Mouse (Mus musculus) midbrain, embryonic 11.5 days (tissue): Measurements from ENCODE around the gene Paip2b. TPM values are rescaled to one million over a fixed set of nuclear protein-coding genes. Genes with fewer than 3 reads are reported as not detected.
A peak's percentile ranks its signal among the peaks of the same experiment; 100 is the strongest.

Experiments used
- ATAC-seq: fragments of 200-750 bp; cut with Nextera tagmentation; 2 replicates; pipeline ENCODE4 v1.8.0; 2017; ENCODE audit warnings: moderate TSS enrichment, moderate library complexity; ENCODE audit not compliant: low FRiP score
- DNase-seq: peaks from one replicate; pipeline ENCODE4 v3.0.0; 2015; ENCODE audit warnings: low spot score; ENCODE audit errors: missing footprints
- H3K27ac ChIP-seq: fragments of 300-500 bp; sonication (generic); 2 replicates; pipeline ENCODE4 v1.5.1; 2014; ENCODE audit warnings: low read depth, low read length
- H3K27me3 ChIP-seq: fragments of 300-500 bp; sonication (generic); 2 replicates; pipeline ENCODE4 v1.6.1; 2014; ENCODE audit warnings: mild to moderate bottlenecking, low read length, moderate library complexity, mixed read lengths; ENCODE audit not compliant: control insufficient read depth, insufficient read depth
- H3K36me3 ChIP-seq: fragments of 300-500 bp; sonication (generic); 2 replicates; pipeline ENCODE4 v1.6.1; 2014; ENCODE audit warnings: mild to moderate bottlenecking, low read length, moderate library complexity, mixed read lengths; ENCODE audit not compliant: control insufficient read depth, insufficient read depth
- H3K4me1 ChIP-seq: fragments of 300-500 bp; sonication (generic); 2 replicates; pipeline ENCODE4 v1.6.1; 2014; ENCODE audit warnings: low read length; ENCODE audit not compliant: control insufficient read depth, insufficient read depth
- H3K4me2 ChIP-seq: fragments of 300-500 bp; sonication (generic); 2 replicates; pipeline ENCODE4 v1.6.1; 2014; ENCODE audit warnings: mild to moderate bottlenecking, moderate library complexity
- H3K4me3 ChIP-seq: fragments of 300-500 bp; sonication (generic); 2 replicates; pipeline ENCODE4 v1.5.1; 2014; ENCODE audit warnings: low read depth, low read length
- H3K9ac ChIP-seq: fragments of 300-500 bp; sonication (generic); 2 replicates; pipeline ENCODE4 v1.6.1; 2014; ENCODE audit warnings: low read length
- H3K9me3 ChIP-seq: fragments of 300-500 bp; sonication (generic); 2 replicates; pipeline ENCODE4 v1.6.1; 2016; ENCODE audit warnings: low read length; ENCODE audit not compliant: control insufficient read depth
- WGBS: fragments of 180-500 bp; shearing (Covaris S2); extraction: QIAGEN DNeasy Blood & Tissue Kit; methylation state at CpG from one replicate; pipeline ENCODE4 v1.1.7; 2014; 5-methylcytosine and 5-hydroxymethylcytosine counted together
- polyA plus RNA-seq: library from polyadenylated mRNA; unstranded; fragments of >200 nt; fragmentation: Nextera tagmentation; extraction: Ambion mirVana; gene quantifications from 2 replicates; pipeline ENCODE4 v1.2.1, GENCODE M21; 2014

The Paip2b gene
- polyA plus RNA-seq, 1 experiment from 2014 or later: 23.9 TPM

DNA sequence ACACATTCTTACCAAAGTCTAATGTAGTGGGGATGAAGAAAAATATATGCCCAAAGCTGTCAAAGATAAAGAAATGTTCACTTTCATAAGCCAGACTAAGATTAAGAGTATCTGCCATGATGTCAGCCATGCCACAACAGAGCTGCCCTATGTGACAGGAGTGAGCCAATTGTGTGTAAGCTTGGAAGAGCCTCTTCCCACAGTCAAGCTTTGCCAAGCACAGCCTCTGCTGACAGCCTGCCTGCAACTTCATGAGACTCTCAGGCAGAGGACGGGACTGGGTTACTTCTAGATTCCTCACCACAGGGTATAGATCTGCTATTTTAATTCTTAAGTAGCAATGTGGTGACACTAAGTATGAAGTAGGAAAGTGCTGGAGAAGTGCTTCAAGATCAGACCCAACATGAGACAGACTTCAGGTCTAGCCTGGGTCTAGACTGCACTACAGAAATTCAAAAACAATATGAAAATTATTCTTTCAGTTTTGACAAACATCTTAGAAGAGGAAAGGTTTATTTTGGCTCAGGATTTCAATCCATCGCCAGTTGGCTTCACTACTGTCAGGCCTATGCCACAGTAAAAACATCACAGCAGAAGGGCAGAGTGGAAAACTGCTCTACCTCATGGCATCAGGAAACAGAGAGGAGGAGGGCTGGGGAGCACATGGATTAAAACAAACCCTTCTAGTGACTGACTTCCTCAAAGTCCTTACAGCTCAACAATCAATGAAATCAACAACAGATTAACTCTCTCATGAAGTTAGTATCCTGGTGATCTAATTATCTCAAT is 10.6 kb downstream of the Paip2b start:
- DNase-seq: no peak
- H3K9me3 ChIP-seq: no peaks in the 10 kb centered on the region
- H3K9ac ChIP-seq: no peak overlapping the region
- 90% methylated on average over 2 of the region's 2 CpGs for WGBS
- no peak for ATAC-seq
- no peak overlapping the region for H3K27ac ChIP-seq
- H3K4me1 ChIP-seq: no peaks in the 10 kb centered on the region
- H3K27me3 ChIP-seq: no peaks in the 10 kb centered on the region
- H3K36me3 ChIP-seq: no peaks in the 10 kb centered on the region; the same call in 1 of the 2 replicates
- no peak overlapping the region for H3K4me3 ChIP-seq
- H3K4me2 ChIP-seq: no peak overlapping the region

DNA sequence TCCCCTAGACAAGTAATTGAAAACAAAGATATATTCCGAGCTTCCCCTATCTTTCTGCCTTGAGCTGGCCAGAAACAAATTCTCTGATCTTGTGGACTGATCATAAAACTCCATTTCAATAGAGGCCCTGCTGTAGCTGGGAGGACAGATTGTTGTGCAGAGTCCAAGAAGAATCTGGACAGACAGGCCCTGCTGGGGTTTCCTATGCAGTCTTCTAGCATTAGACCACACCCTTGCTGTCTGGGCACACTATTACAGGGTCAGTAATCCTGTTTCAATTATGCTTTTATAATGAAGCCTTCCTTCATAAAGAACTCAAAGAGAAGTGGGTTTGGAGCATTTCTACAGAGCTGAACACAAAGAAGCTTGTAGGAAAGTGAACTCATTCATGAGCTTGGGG is 12.5 kb downstream of the Paip2b start:
- WGBS: 82% methylated on average over 1 of the region's 1 CpGs
- no peak for ATAC-seq
- H3K4me3 ChIP-seq: no peak overlapping the region
- H3K36me3 ChIP-seq: peaks cover 2% of the 10 kb centered on the region; the same call in 1 of the 2 replicates
- no peak overlapping the region for H3K4me2 ChIP-seq
- H3K4me1 ChIP-seq: no peaks in the 10 kb centered on the region
- H3K9me3 ChIP-seq: no peaks in the 10 kb centered on the region
- no peak overlapping the region for H3K27ac ChIP-seq
- DNase-seq: no peak
- H3K9ac ChIP-seq: no peak overlapping the region
- H3K27me3 ChIP-seq: no peaks in the 10 kb centered on the region

DNA sequence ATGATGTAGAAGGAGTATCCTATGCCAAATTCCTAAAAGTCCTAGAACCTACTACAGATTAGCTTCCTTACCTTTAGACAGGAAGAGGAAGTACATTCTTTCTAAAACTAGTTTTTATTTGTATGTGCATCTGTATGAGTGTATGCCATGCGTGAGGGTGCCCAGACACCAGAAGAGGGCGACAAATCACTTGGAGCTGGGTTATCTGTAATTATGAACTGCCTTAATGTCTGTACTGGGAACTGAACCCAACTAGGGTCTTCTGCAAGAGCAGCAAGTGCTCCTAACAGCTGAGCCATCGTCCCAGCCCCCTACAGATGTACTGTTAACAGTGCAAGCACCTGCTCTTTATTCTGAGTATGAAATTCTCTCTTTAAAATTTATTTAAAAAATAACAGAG is 15.7 kb downstream of the Paip2b start:
- DNase-seq (no peak), ATAC-seq (no peak)
- Histone ChIP-seq H3K27ac (no peak overlapping the region), H3K9ac (no peak overlapping the region), H3K4me1 (no peaks in the 10 kb centered on the region), H3K4me2 (no peak overlapping the region), H3K4me3 (no peak overlapping the region), H3K36me3 (peaks cover 4% of the 10 kb centered on the region), H3K9me3 (no peaks in the 10 kb centered on the region), H3K27me3 (no peaks in the 10 kb centered on the region)
- WGBS: 94% methylated on average over 3 of the region's 3 CpGs

DNA sequence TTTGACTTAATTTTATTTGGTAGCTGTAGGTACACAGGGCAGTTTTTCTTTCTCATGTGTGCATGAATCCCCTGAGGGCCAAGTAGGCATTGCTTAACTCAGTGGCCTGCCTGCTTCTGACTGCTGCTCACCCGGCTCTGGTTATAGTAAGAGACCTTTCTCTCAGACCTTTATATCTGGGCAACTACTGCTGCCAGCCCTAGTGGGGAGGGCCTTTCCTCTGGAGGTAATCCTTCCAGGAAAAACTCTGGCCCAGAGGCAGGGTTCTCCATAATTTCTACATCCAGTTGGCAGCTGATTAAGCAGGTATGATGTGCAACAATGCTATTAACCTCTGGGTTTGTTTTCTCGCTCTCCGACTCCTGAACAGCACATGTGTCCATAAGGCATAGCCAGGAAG is 28.7 kb downstream of the Paip2b start:
- Histone ChIP-seq H3K27me3 (no peaks in the 10 kb centered on the region), H3K9ac (no peak overlapping the region), H3K36me3 (peaks cover 10% of the 10 kb centered on the region; the same call in 1 of the 2 replicates), H3K27ac (no peak overlapping the region), H3K4me1 (no peaks in the 10 kb centered on the region), H3K9me3 (no peaks in the 10 kb centered on the region), H3K4me2 (no peak overlapping the region), H3K4me3 (no peak overlapping the region)
- ATAC-seq: no peak
- DNase-seq: no peak
- WGBS: 89% methylated on average over 3 of the region's 3 CpGs

DNA sequence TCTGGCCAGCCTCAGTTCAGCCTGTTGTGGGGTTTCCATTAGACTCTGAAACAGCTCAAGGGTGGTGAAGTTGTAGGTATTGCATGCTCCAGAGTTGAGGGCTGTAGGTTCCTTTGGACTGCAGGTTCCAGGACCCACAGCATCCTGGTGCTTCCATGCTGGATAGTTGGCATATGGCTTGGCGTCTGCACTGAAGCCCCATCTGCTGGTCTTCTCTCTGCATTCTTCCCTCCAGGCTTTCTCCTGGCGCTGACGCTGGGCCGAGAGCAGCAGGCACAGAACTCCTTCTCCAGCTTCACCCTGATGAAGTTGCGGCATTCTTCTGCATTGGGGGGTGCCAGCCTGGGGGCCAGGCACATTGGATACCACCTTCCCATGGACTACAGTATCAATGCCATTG is 29.5 kb downstream of the Paip2b start:
- no peak for ATAC-seq

DNA sequence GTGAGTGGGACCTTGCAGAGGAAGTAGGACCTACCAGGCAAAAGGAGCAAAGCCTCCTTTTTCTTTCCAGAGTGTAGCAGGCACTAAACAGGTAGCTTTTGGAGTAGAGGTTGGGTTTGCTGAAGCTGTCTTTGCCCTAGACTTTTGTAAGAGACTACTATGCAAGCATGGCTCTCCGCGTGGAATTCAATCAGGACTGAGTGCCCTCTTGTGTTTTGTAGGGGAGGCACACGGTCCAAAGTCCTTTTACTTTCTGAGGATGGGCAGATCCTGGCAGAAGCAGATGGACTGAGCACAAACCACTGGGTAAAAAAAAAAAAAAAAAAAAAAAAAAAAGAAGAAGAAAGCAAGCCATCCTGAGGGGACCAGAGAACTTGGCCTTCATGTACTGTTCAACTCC is 34.9 kb downstream of the Paip2b start:
- Histone ChIP-seq H3K4me1 (peaks cover 3% of the 10 kb centered on the region; the same call in 1 of the 2 replicates), H3K9ac (no peak overlapping the region), H3K27me3 (no peaks in the 10 kb centered on the region), H3K27ac (no peak overlapping the region), H3K4me3 (no peak overlapping the region), H3K4me2 (no peak overlapping the region), H3K9me3 (no peaks in the 10 kb centered on the region), H3K36me3 (no peaks in the 10 kb centered on the region)
- WGBS: 61% methylated on average over 3 of the region's 3 CpGs
- ATAC-seq (no peak), DNase-seq (no peak)

More for the DNA sequence above, 29.5 kb downstream of the Paip2b start:
- Histone ChIP-seq H3K4me1 (no peaks in the 10 kb centered on the region), H3K9ac (no peak overlapping the region), H3K4me3 (no peak overlapping the region), H3K4me2 (no peak overlapping the region), H3K27me3 (no peaks in the 10 kb centered on the region), H3K36me3 (peaks cover 10% of the 10 kb centered on the region; the same call in 1 of the 2 replicates), H3K9me3 (no peaks in the 10 kb centered on the region), H3K27ac (no peak overlapping the region)
- WGBS: 92% methylated on average over 5 of the region's 5 CpGs
- DNase-seq: no peak

DNA sequence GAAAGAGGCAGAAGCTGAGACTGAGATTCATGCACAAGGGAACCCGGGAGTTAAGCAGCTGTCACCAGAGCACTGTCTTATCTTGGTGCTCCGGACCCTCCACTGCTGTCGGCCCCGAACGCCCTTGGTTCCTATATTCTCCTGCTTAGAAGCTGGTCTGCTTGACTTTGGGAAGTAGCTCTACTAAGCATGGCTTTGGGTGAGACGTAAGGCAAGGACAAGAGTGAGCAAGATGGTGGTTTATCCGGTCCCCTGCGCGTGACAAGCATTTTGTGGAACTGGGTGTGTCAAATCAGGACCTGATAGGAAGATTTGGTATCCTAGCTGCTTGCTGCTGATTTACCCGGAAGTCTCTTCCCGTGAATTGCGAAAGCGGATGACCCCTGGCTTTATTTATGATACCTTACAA is 36.0 kb downstream of the Paip2b start:
- no peaks in the 10 kb centered on the region for H3K27me3 ChIP-seq
- H3K9me3 ChIP-seq: no peaks in the 10 kb centered on the region
- H3K9ac ChIP-seq: peak overlapping the region; percentile 84
- no peak for ATAC-seq
- no peaks in the 10 kb centered on the region for H3K36me3 ChIP-seq
- peaks cover 3% of the 10 kb centered on the region; the same call in 1 of the 2 replicates for H3K4me1 ChIP-seq
- DNase-seq: no peak
- WGBS: 22% methylated on average over 13 of the region's 13 CpGs
- H3K4me2 ChIP-seq: peak overlapping the region; percentile 97
- H3K27ac ChIP-seq: peak overlapping the region; percentile 92
- H3K4me3 ChIP-seq: peak overlapping the region; percentile 68

DNA sequence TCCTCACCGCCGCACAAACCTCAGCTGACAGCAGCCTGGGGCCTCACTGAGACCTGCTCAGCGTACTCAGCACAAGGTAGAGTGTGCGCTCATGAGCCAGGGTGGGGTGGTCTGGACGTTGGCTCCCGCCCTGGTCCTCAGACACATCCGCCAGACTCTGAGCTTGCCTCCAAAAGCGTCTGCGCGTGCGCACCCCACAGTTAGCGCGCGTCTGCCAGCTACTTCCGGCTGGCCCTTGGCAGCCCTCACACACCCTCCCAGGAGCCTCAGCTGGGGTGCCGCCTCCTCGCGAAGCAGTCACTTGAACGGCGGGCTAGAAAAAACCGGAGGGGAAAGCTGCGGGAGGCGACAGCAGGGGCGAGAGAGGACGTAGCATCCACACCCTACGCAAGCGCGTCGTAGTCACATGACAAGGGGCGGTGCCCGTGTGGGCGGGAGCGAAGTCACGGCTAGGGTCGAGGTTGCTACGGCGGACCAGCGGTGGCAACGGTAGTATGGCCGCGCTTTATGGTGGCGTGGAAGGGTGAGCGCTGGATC is 36.7 kb downstream of the Paip2b start, which contains the start of gene Nagk:
TSS of gene Nagk (plus strand) at position 223 of the 537 bp plus-strand sequence.
- H3K9ac ChIP-seq: peak within 1 kb of the TSS; percentile 84
- DNase-seq: peak; percentile 99
- peak within 1 kb of the TSS; percentile 97 for H3K4me2 ChIP-seq
- no peaks in the 10 kb centered on the region for H3K36me3 ChIP-seq
- under 1% methylated on average over 43 of the region's 43 CpGs for WGBS
- H3K27ac ChIP-seq: peak within 1 kb of the TSS; percentile 92
- H3K4me1 ChIP-seq: peaks cover 3% of the 10 kb centered on the region; the same call in 1 of the 2 replicates
- H3K9me3 ChIP-seq: no peaks in the 10 kb centered on the region
- peak; percentile 97 for ATAC-seq
- H3K27me3 ChIP-seq: no peaks in the 10 kb centered on the region
- H3K4me3 ChIP-seq: peak within 1 kb of the TSS; percentile 68

DNA sequence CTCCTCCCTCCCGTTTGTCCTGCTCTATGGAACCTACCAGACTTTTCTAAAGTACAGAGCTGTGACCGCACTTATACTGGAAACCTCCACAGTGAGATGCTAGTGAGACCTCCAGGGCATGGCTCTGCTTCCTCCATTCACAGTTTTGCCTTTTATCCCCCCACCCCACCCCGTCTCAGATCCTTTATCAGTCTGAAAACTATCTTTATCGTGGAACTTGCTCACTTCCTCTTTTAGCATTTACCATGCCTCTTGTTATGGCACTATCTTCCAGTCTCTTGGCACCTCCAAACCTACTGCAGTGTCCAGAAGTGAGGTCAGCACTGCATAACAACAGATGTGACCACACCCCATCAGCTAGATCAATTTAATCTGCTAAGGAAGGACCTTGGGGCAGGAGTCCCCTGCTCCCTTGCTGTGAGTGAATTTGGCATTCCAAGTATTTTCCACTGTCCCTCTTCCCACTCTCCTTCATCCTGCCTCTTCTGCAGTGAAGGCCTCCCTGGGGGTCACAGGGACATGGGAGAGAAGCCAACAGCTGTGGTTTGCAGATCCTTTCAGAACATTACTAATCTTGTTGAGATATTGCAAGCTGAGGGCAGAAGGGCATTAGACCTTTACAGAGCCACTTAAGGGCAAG is 40.2 kb downstream of the Paip2b start:
- H3K27ac ChIP-seq: no peak overlapping the region
- no peaks in the 10 kb centered on the region for H3K27me3 ChIP-seq
- no peak for DNase-seq
- 74% methylated on average over 4 of the region's 4 CpGs for WGBS
- peaks cover 3% of the 10 kb centered on the region; the same call in 1 of the 2 replicates for H3K4me1 ChIP-seq
- no peak overlapping the region for H3K4me2 ChIP-seq
- H3K9ac ChIP-seq: no peak overlapping the region
- no peak overlapping the region for H3K4me3 ChIP-seq
- no peak for ATAC-seq
- no peaks in the 10 kb centered on the region for H3K36me3 ChIP-seq
- no peaks in the 10 kb centered on the region for H3K9me3 ChIP-seq
